Mouse (Mus musculus) forebrain, embryonic 16.5 days (tissue): Measurements from ENCODE around the gene Stat2. TPM values are rescaled to one million over a fixed set of nuclear protein-coding genes. Genes with fewer than 3 reads are reported as not detected.
"Not testable (repeated sequence)": the region's sequence is repeated elsewhere in the genome, so short reads cannot be mapped to it uniquely, and the experiment has no call there.

Experiments
- ATAC-seq: fragments of 200-750 bp; cut with Nextera tagmentation; 2 replicates; pipeline ENCODE4 v1.8.0; 2017; ENCODE audit warnings: mild to moderate bottlenecking, moderate library complexity
- H3K27ac ChIP-seq: fragments of 300-500 bp; sonication (generic); 2 replicates; pipeline ENCODE4 v1.5.1; 2014; ENCODE audit warnings: low read length, control low read depth
- H3K27me3 ChIP-seq: fragments of 300-500 bp; sonication (generic); replicated peaks from 2 replicates; pipeline ENCODE4 v1.6.1; 2014; ENCODE audit warnings: low read length; ENCODE audit not compliant: control insufficient read depth, insufficient read depth
- H3K36me3 ChIP-seq: fragments of 300-500 bp; sonication (generic); 2 replicates; pipeline ENCODE4 v1.6.1; 2014; ENCODE audit not compliant: control insufficient read depth, insufficient read depth
- H3K4me1 ChIP-seq: fragments of 300-500 bp; sonication (generic); replicated peaks from 2 replicates; pipeline ENCODE4 v1.6.1; 2014; ENCODE audit warnings: low read length; ENCODE audit not compliant: control insufficient read depth, insufficient read depth
- H3K4me2 ChIP-seq: fragments of 300-500 bp; sonication (generic); 2 replicates; pipeline ENCODE4 v1.6.1; 2014; ENCODE audit warnings: mild to moderate bottlenecking, low read length, control low read depth
- H3K4me3 ChIP-seq: fragments of 300-500 bp; sonication (generic); replicated peaks from 2 replicates; pipeline ENCODE4 v1.5.1; 2014; ENCODE audit warnings: mild to moderate bottlenecking, low read length, control low read depth
- H3K9ac ChIP-seq: fragments of 300-500 bp; sonication (generic); replicated peaks from 2 replicates; pipeline ENCODE4 v1.6.1; 2014; ENCODE audit warnings: low read depth, low read length, control low read depth
- H3K9me3 ChIP-seq: fragments of 300-500 bp; sonication (generic); 2 replicates; pipeline ENCODE4 v1.6.1; 2016; ENCODE audit warnings: low read length; ENCODE audit not compliant: control insufficient read depth
- WGBS: fragments of 180-500 bp; shearing (Covaris S2); extraction: QIAGEN DNeasy Blood & Tissue Kit; methylation state at CpG from one replicate; pipeline ENCODE4 v1.1.7; 2014; 5-methylcytosine and 5-hydroxymethylcytosine counted together
- polyA plus RNA-seq: library from polyadenylated mRNA; unstranded; fragments of >200 nt; fragmentation: Nextera tagmentation; extraction: Ambion mirVana; gene quantifications from 2 replicates; pipeline ENCODE4 v1.2.1, GENCODE M21; 2015

Gene Stat2
- polyA plus RNA-seq, 1 experiment from 2014 or later = 23.3 TPM

- Histone ChIP-seq H3K9ac (no peak within 1 kb of the TSS), H3K9me3 (no peaks in the 10 kb centered on the region), H3K27ac (no peak within 1 kb of the TSS), H3K4me1 (no peaks in the 10 kb centered on the region), H3K36me3 (peaks cover 11% of the 10 kb centered on the region; the same call in 1 of the 2 replicates), H3K27me3 (no peaks in the 10 kb centered on the region), H3K4me3 (no peak within 1 kb of the TSS), H3K4me2 (no peak within 1 kb of the TSS)
- 80% methylated on average over 4 of the region's 4 CpGs for WGBS
- no peak for ATAC-seq
Observed at GRCm38 (mm10) chr10:128253677-128254255, 16.6 kb upstream of the Stat2 start, which contains the start of gene Apon. Gene Apon (plus strand): TSS chr10:128254096.

GRCm38 (mm10) chr10:128255925-128256324 lies 14.4 kb upstream of the Stat2 start:
- WGBS = 90% methylated on average over 8 of the region's 8 CpGs
- Histone ChIP-seq H3K4me2 (no peak overlapping the region), H3K36me3 (peaks cover 6% of the 10 kb centered on the region; the same call in 1 of the 2 replicates), H3K27ac (no peak overlapping the region), H3K4me3 (no peak overlapping the region), H3K27me3 (no peaks in the 10 kb centered on the region), H3K9me3 (no peaks in the 10 kb centered on the region), H3K9ac (no peak overlapping the region), H3K4me1 (no peaks in the 10 kb centered on the region)
- ATAC-seq = no peak

- Histone ChIP-seq H3K4me3 (no peak overlapping the region), H3K4me2 (no peak overlapping the region), H3K4me1 (no peaks in the 10 kb centered on the region), H3K9ac (no peak overlapping the region), H3K27ac (no peak overlapping the region), H3K27me3 (no peaks in the 10 kb centered on the region), H3K9me3 (no peaks in the 10 kb centered on the region), H3K36me3 (peaks cover 6% of the 10 kb centered on the region; the same call in 1 of the 2 replicates)
- 94% methylated on average over 8 of the region's 8 CpGs for WGBS
- ATAC-seq = no peak
Observed at GRCm38 (mm10) chr10:128256328-128256727, 14.0 kb upstream of the Stat2 start.

DNA sequence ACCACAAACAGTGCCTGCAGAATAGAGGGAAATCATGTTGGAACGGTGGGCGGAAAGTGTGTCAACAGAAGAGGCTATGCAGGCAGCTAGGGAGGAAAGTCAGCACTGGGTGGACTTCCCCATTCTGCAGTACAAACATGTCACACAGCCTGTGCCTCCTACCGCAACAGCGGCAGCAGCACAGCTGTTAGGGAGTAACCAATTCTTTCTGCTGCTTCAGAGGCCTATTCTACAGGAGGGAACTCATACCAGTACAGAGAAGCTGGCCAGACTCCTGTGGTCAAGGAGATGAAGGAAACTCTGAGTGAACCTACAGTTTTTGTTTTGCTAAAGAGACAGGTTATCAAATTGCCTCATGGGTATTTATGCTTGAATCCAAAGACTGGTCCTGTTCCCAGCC lies 11.4 kb upstream of the Stat2 start:
- no peak overlapping the region for H3K4me2 ChIP-seq
- ATAC-seq = no peak
- no peak overlapping the region for H3K9ac ChIP-seq
- H3K27me3 ChIP-seq = no peaks in the 10 kb centered on the region
- no peaks in the 10 kb centered on the region for H3K36me3 ChIP-seq
- no peaks in the 10 kb centered on the region for H3K4me1 ChIP-seq
- 94% methylated on average over 4 of the region's 4 CpGs for WGBS
- H3K4me3 ChIP-seq = no peak overlapping the region
- H3K27ac ChIP-seq = no peak overlapping the region
- no peaks in the 10 kb centered on the region for H3K9me3 ChIP-seq

GRCm38 (mm10) chr10:128259946-128260345 lies 10.4 kb upstream of the Stat2 start:
- H3K4me2 ChIP-seq = no peak overlapping the region
- H3K4me3 ChIP-seq = no peak overlapping the region
- no peaks in the 10 kb centered on the region for H3K27me3 ChIP-seq
- no peaks in the 10 kb centered on the region for H3K4me1 ChIP-seq
- no peaks in the 10 kb centered on the region for H3K9me3 ChIP-seq
- no peak overlapping the region for H3K27ac ChIP-seq
- H3K36me3 ChIP-seq = no peaks in the 10 kb centered on the region
- no peak overlapping the region for H3K9ac ChIP-seq
- ATAC-seq = no peak
- WGBS = 84% methylated on average over 5 of the region's 5 CpGs

DNA sequence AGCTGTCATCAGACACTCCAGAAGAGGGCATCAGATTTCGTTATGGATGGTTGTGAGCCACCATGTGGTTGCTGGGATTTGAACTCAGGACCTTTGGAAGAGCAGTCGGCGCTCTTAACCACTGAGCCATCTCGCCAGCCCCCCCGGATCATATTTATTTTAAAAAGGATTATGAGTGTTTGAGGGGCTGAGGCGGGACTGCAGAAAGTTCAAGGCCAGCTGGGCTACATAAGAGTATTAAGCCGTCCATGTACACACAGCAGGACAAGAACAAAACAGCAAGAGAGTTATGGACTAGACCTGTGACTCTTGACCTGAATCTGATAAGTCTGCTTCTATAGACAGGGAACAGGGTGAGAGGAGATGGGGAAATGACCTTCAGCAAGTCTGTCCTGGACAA lies 10.0 kb upstream of the Stat2 start:
- 90% methylated on average over 7 of the region's 7 CpGs for WGBS
- not testable (repeated sequence) for H3K27ac ChIP-seq

DNA sequence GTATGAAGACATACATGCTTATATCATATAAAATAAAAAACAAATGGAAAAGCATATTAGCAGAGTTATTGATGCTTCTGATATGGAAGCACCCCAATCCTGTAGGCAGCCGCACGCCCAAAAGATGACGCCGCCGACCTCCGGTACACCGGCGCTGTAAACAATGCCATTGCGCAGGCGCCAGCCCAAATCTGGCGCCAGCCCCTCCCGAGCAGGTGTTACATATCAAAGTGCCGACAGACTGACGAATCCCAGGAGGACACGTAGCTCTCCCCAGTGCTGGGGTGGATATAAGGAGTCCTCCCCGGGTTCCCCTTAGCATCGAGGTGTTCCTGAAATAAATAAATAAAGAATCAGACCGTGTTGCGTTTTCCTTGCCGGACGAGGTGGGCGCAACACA lies 8.1 kb upstream of the Stat2 start:
- no peaks in the 10 kb centered on the region for H3K9me3 ChIP-seq
- no peaks in the 10 kb centered on the region for H3K36me3 ChIP-seq
- no peak for ATAC-seq
- H3K9ac ChIP-seq = no peak overlapping the region
- H3K4me3 ChIP-seq = no peak overlapping the region
- 86% methylated on average over 22 of the region's 22 CpGs for WGBS
- no peak overlapping the region for H3K4me2 ChIP-seq
- no peaks in the 10 kb centered on the region for H3K4me1 ChIP-seq
- H3K27ac ChIP-seq = no peak overlapping the region
- no peaks in the 10 kb centered on the region for H3K27me3 ChIP-seq

More for the DNA sequence above, 10.0 kb upstream of the Stat2 start:
- H3K9me3 ChIP-seq, H3K4me1 ChIP-seq, H3K36me3 ChIP-seq, ATAC-seq, H3K4me2 ChIP-seq, H3K9ac ChIP-seq, H3K4me3 ChIP-seq, H3K27me3 ChIP-seq: not testable (repeated sequence)

GRCm38 (mm10) chr10:128263393-128264310 lies 6.7 kb upstream of the Stat2 start:
- no peak overlapping the region for H3K9ac ChIP-seq
- H3K27me3 ChIP-seq = no peaks in the 10 kb centered on the region
- H3K9me3 ChIP-seq = no peaks in the 10 kb centered on the region
- no peaks in the 10 kb centered on the region for H3K36me3 ChIP-seq
- H3K4me2 ChIP-seq = no peak overlapping the region
- 80% methylated on average over 6 of the region's 6 CpGs for WGBS
- H3K4me1 ChIP-seq = no peaks in the 10 kb centered on the region
- no peak for ATAC-seq
- H3K4me3 ChIP-seq = no peak overlapping the region
- H3K27ac ChIP-seq = no peak overlapping the region

DNA sequence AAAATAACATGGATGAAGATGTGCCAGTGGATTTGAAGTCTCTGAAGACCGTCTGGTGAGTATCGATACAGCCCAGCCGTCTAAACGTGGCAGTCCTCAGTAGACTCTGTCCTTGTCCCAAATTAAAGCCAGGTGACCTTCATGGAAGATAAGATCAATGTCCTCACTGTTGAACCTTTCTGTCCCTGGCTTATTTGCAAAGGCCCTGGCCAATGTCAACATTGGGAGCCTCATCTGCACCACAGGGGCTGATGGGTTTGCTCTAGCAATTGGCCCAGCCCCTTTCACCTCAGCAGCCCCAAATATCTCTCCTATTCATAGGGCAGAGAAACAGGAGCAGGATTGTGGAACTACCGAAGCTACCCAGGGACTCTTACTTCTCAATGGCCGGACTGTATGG lies 2.0 kb upstream of the Stat2 start, which contains the start of gene Apof:
TSS of gene Apof (plus strand) at position 301 of the 400 bp plus-strand sequence.
- Histone ChIP-seq H3K4me1 (0 out of 2 replicates have a peak, but pooled peaks cover 4% of the 10 kb centered on the region), H3K27ac (no peak within 1 kb of the TSS), H3K9ac (no peak within 1 kb of the TSS), H3K4me3 (no peak within 1 kb of the TSS), H3K4me2 (no peak within 1 kb of the TSS), H3K27me3 (no peaks in the 10 kb centered on the region), H3K9me3 (no peaks in the 10 kb centered on the region), H3K36me3 (no peaks in the 10 kb centered on the region)
- no peak for ATAC-seq
- 84% methylated on average over 6 of the region's 6 CpGs for WGBS
